Mouse (Mus musculus) erythroblast, embryonic 14.5 days (primary cell): ENCODE measurements around the gene Ppm1n.

Source experiments
- GATA1 ChIP-seq: IDR thresholded peaks from 2 replicates; pipeline ENCODE4 v1.6.1; 2012; ENCODE audit warnings: low read length, inconsistent platforms, mixed read lengths
- TAL1 ChIP-seq: IDR thresholded peaks from 3 replicates; pipeline ENCODE4 v1.6.1; 2012; ENCODE audit warnings: low read length, inconsistent platforms, mixed read lengths

- TF ChIP-seq GATA1 (peak; percentile 65), TAL1 (no peak)
Measured at GRCm38 (mm10) chr7:19265147-19265546, 14.7 kb downstream of the Ppm1n start.
